17 mouse cellular contexts compared by ENCODE assay signal in genomic region chr3:105718746-105719145, GRCm38 (mm10). TPM values are rescaled to one million over a fixed set of nuclear protein-coding genes. Genes with fewer than 3 reads are reported as not detected.
A peak's percentile ranks its signal among the peaks of the same experiment; 100 is the strongest.
DNase-seq lines count a peak whose midpoint lies in the region; ATAC-seq and TF ChIP-seq lines count a peak whose summit lies in the region.
"Had no signal": no experiment of that assay in that cellular context is flagged by ENCODE, and none has a peak within 500 bp of the region (broad histone marks: within the 10 kb centered on the region; RNA-seq: fewer than 3 reads in every experiment).

No protein-coding gene starts in this region.

- no peaks in the 10 kb centered on the region for H3K27me3 ChIP-seq in kidney, adult 2 months (replicated peaks; ENCODE audit: control insufficient read depth, insufficient read depth, low read length)
- no peaks in the 10 kb centered on the region for H3K27me3 ChIP-seq in neural tube, embryonic 13.5 days
- H3K27me3 ChIP-seq: heart, embryonic 15.5 days; lung, embryonic 15.5 days; neural tube, embryonic 12.5 days had no signal

- peak; percentile 34 to 35 for DNase-seq in cerebellum, postnatal 10 days
- DNase-seq in cerebellum, adult 18-20 months: no peak
- no peak for DNase-seq in kidney, adult 2 months
- DNase-seq in kidney, adult 18-20 months: no peak
- no peak for DNase-seq in neural tube, embryonic 10.5 days (ENCODE audit: extremely low spot score, low spot score)
- no peak for DNase-seq in thymus, postnatal 10 days (ENCODE audit: low spot score in 2 of 2)
- DNase-seq: B cell, adult 2 months; gastrocnemius, postnatal 25 days; kidney, adult 11 months; right cerebral cortex, adult 18-20 months; thymus, postnatal 25 days had no signal

- no peak overlapping the region for H3K4me3 ChIP-seq in kidney, adult 2 months (ENCODE audit: insufficient read depth, low read depth, low read length)
- no peak overlapping the region for H3K4me3 ChIP-seq in neural tube, embryonic 13.5 days
- no peak overlapping the region for H3K4me3 ChIP-seq in olfactory bulb, adult 2 months (ENCODE audit: insufficient read depth, low read depth, low read length)
- H3K4me3 ChIP-seq: heart, embryonic 15.5 days; limb, embryonic 10.5 days; lung, embryonic 15.5 days; neural tube, embryonic 12.5 days had no signal

- ATAC-seq in neural tube, embryonic 13.5 days (ENCODE audit: low read depth): no peak

- no peaks in the 10 kb centered on the region for H3K4me1 ChIP-seq in kidney, adult 2 months (ENCODE audit: control insufficient read depth, insufficient read depth, low read length)
- peaks cover 42% of the 10 kb centered on the region for H3K4me1 ChIP-seq in neural tube, embryonic 13.5 days (replicated peaks)
- peaks cover 31% of the 10 kb centered on the region for H3K4me1 ChIP-seq in olfactory bulb, adult 2 months (ENCODE audit: control insufficient read depth, insufficient read depth, low read length)

- H3K36me3 ChIP-seq in kidney, adult 2 months (ENCODE audit: control insufficient read depth, insufficient read depth, low read length): no peaks in the 10 kb centered on the region
- H3K36me3 ChIP-seq in neural tube, embryonic 13.5 days: no peaks in the 10 kb centered on the region
- H3K36me3 ChIP-seq: heart, embryonic 15.5 days; limb, embryonic 10.5 days; neural tube, embryonic 12.5 days had no signal

- 44% methylated on average over 4 of the region's 4 CpGs for WGBS in kidney, adult 2 months
- WGBS in neural tube, embryonic 13.5 days: 72% methylated on average over 4 of the region's 4 CpGs
- WGBS in olfactory bulb, adult 2 months: 62% methylated on average over 4 of the region's 4 CpGs

- H3K27ac ChIP-seq in kidney, adult 2 months (ENCODE audit: insufficient read depth, low read depth, low read length): no peak overlapping the region
- 0 out of 2 replicates have a peak overlapping the region, but pooled peaks have one; percentile 64 for H3K27ac ChIP-seq in neural tube, embryonic 13.5 days (replicated peaks)
- peak overlapping the region; percentile 31; the same call in 1 of the 2 replicates for H3K27ac ChIP-seq in olfactory bulb, adult 2 months (ENCODE audit: insufficient read depth, low read depth, low read length)
- H3K27ac ChIP-seq: heart, embryonic 15.5 days; lung, embryonic 15.5 days; neural tube, embryonic 12.5 days had no signal

- 0 out of 2 replicates have a peak, but pooled peaks have one; percentile 1 for TF ChIP-seq CTCF in kidney, adult 2 months (conservative IDR thresholded peaks at IDR 0.05; ENCODE audit: insufficient read depth, insufficient read length, low read depth, low read length)
- TF ChIP-seq CTCF in olfactory bulb, adult 2 months (IDR thresholded peaks at IDR 0.05; ENCODE audit: insufficient read depth, low read depth, low read length): no peak

- no peak overlapping the region for H3K4me2 ChIP-seq in neural tube, embryonic 13.5 days
- H3K4me2 ChIP-seq: heart, embryonic 15.5 days; lung, embryonic 15.5 days; neural tube, embryonic 12.5 days had no signal

- H3K9ac ChIP-seq in neural tube, embryonic 13.5 days: no peak overlapping the region
- H3K9ac ChIP-seq: heart, embryonic 15.5 days; lung, embryonic 15.5 days; neural tube, embryonic 12.5 days had no signal

- TF ChIP-seq POLR2A in kidney, adult 2 months (IDR thresholded peaks at IDR 0.05; ENCODE audit: low read depth, low read length): no peak
- no peak for TF ChIP-seq POLR2A in olfactory bulb, adult 2 months (IDR thresholded peaks at IDR 0.05; ENCODE audit: insufficient read depth, low read depth, low read length)

- no peaks in the 10 kb centered on the region for H3K9me3 ChIP-seq in neural tube, embryonic 13.5 days
- H3K9me3 ChIP-seq: heart, embryonic 15.5 days; limb, embryonic 10.5 days; lung, embryonic 15.5 days; neural tube, embryonic 12.5 days had no signal

RNA-seq across cellular contexts. Expression of gene Inka2, which starts 14.3 kb away (rescaled TPM):
- polyA plus RNA-seq in kidney, adult 2 months (2012; rRNA removed): 0.61 and 0.64 TPM in 2 replicates
- polyA plus RNA-seq in neural tube, embryonic 13.5 days (2015; fragmentation: Nextera tagmentation; extraction: Ambion mirVana): 4.0 and 4.8 TPM in 2 replicates
- not detected in 2 replicates for polyA plus RNA-seq in olfactory bulb, adult 2 months (2012; ENCODE audit: insufficient read depth, insufficient read length, low replicate concordance, missing spikeins)

RNA-seq across cellular contexts. Expression of gene Ddx20, which starts 31.4 kb away (rescaled TPM):
- polyA plus RNA-seq in kidney, adult 2 months (2012; rRNA removed): 6.5 and 9.1 TPM in 2 replicates
- 24.9 and 27.2 TPM in 2 replicates for polyA plus RNA-seq in neural tube, embryonic 13.5 days (2015; fragmentation: Nextera tagmentation; extraction: Ambion mirVana)
- polyA plus RNA-seq in olfactory bulb, adult 2 months (2012; ENCODE audit: insufficient read depth, insufficient read length, low replicate concordance, missing spikeins): not detected in 2 replicates

Comparison
In these comparisons a context has a peak if more than half of its experiments do, and no peak if none do; other contexts are left out.
1. DNase-seq: peak in cerebellum, postnatal 10 days (2 of 2); none in cerebellum, adult 18-20 months (0 of 2), kidney, adult 2 months (single experiment), kidney, adult 18-20 months (single experiment), neural tube, embryonic 10.5 days (single experiment) and thymus, postnatal 10 days (0 of 2).